Mouse (Mus musculus) myocyte (in vitro differentiated cells): ENCODE results near the gene Cep152.

Experiments
- CEBPB ChIP-seq: IDR thresholded peaks from 2 replicates; pipeline ENCODE4 v1.6.1; 2011; ENCODE audit warnings: mild to moderate bottlenecking, moderate library complexity; ENCODE audit not compliant: poor library complexity, insufficient read depth, severe bottlenecking
- E2F4 ChIP-seq: IDR thresholded peaks from one replicate; pipeline ENCODE4 v1.6.1; 2011; ENCODE audit warnings: mild to moderate bottlenecking, control low read depth, moderate library complexity; ENCODE audit not compliant: insufficient read depth
- MAX ChIP-seq: IDR thresholded peaks from one replicate; pipeline ENCODE4 v1.6.1; 2011; ENCODE audit warnings: low read depth, mild to moderate bottlenecking, control low read depth
- MYOD1 ChIP-seq, 3 experiments: IDR thresholded peaks; one replicate each; pipeline ENCODE4 v1.6.1; 2011; ENCODE audit warnings: control low read depth in 2 of 3, low read depth in 2 of 3, mild to moderate bottlenecking in 2 of 3, moderate library complexity in 1 of 3; ENCODE audit not compliant: insufficient read length in 2 of 3, control insufficient read depth in 1 of 3
- MYOG ChIP-seq, 3 experiments: IDR thresholded peaks; one replicate each; pipeline ENCODE4 v1.6.1; 2011; ENCODE audit warnings: control low read depth in 2 of 3, low read depth in 2 of 3, mild to moderate bottlenecking in 2 of 3; ENCODE audit not compliant: insufficient read length in 2 of 3, control insufficient read depth in 1 of 3, insufficient read depth in 1 of 3
- POLR2A ChIP-seq: IDR thresholded peaks from one replicate; pipeline ENCODE4 v1.6.1; 2011; ENCODE audit warnings: low read depth, mild to moderate bottlenecking, control low read depth, moderate library complexity; ENCODE audit not compliant: insufficient read length
- POLR2AphosphoS2 ChIP-seq: IDR thresholded peaks from one replicate; pipeline ENCODE4 v1.6.1; 2011; ENCODE audit warnings: low read depth, control low read depth; ENCODE audit not compliant: insufficient read length
- REST ChIP-seq: IDR thresholded peaks from one replicate; pipeline ENCODE4 v1.6.1; 2011; ENCODE audit warnings: mild to moderate bottlenecking, control low read depth, moderate library complexity; ENCODE audit not compliant: insufficient read depth, insufficient read length
- SRF ChIP-seq: IDR thresholded peaks from one replicate; pipeline ENCODE4 v1.6.1; 2011; ENCODE audit warnings: low read depth; ENCODE audit not compliant: control insufficient read depth, insufficient read length
- TCF12 ChIP-seq: IDR thresholded peaks from one replicate; pipeline ENCODE4 v1.6.1; 2011; ENCODE audit warnings: mild to moderate bottlenecking, control low read depth; ENCODE audit not compliant: poor library complexity, insufficient read depth, severe bottlenecking
- TCF3 ChIP-seq: IDR thresholded peaks from one replicate; pipeline ENCODE4 v1.6.1; 2011; ENCODE audit warnings: low read depth, control low read depth; ENCODE audit not compliant: insufficient read length
- USF1 ChIP-seq: IDR thresholded peaks from one replicate; pipeline ENCODE4 v1.6.1; 2011; ENCODE audit warnings: low read depth, mild to moderate bottlenecking, control low read depth, moderate library complexity

- no peak for TF ChIP-seq TCF3
- TF ChIP-seq POLR2AphosphoS2 = no peak
- TF ChIP-seq MYOG (IDR thresholded peaks at IDR 0.05; ENCODE audit: control insufficient read depth in 1 of 3, insufficient read depth in 1 of 3, insufficient read length in 2 of 3, low read depth in 2 of 3) = no peak
- TF ChIP-seq POLR2A = no peak
- TF ChIP-seq MYOD1 (IDR thresholded peaks at IDR 0.05; ENCODE audit: control insufficient read depth in 1 of 3, insufficient read length in 2 of 3, low read depth in 2 of 3) = no peak
- TF ChIP-seq E2F4 = no peak
- no peak for TF ChIP-seq TCF12
- TF ChIP-seq CEBPB = no peak
- TF ChIP-seq MAX = no peak
- no peak for TF ChIP-seq USF1
- TF ChIP-seq REST = no peak
- no peak for TF ChIP-seq SRF
Observed at GRCm38 (mm10) chr2:125560037-125560436, 64.9 kb downstream of the Cep152 start.
